Mouse (Mus musculus): Measurements from ENCODE around the gene Usp38. TPM values are rescaled to one million over a fixed set of nuclear protein-coding genes. Genes with fewer than 3 reads are reported as not detected.
"Not testable (repeated sequence)": the region's sequence is repeated elsewhere in the genome, so short reads cannot be mapped to it uniquely, and the experiment has no call there.

Usp38 gene
- polyA plus RNA-seq (2017; shearing (Covaris generic)), result 10 to 100 TPM; 25.6 to 27.6 TPM

GRCm38 (mm10) chr8:81014789-81015699, at the start of gene Usp38:
Gene Usp38, minus strand, starts transcription at chr8:81014928.
- ATAC-seq, result peak; percentile 82

- no peak for ATAC-seq
These were observed 47.8 kb upstream of the Usp38 start for GRCm38 (mm10) chr8:81062566-81062965.

GRCm38 (mm10) chr8:81061950-81062349, 47.2 kb upstream of the Usp38 start:
- peak; percentile 28 for ATAC-seq

DNA sequence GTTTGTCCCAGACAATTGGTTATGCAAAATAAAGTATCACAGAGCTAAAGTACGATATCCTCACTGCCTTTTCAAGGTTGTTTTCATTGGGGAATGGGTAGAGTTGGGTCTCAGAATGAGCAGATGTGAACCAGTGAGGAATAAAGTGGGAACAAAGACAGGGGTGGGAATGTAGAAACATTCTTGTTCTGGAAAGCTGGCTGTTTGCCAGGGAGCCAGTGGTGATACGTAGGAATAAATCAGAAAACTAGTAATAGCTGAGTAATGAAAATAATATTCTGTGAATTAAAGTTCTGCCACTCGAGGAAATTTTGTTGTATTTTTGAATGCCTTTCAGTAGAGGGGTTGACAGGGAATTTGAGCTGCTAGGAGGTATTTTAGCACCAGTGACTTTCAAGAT, 29.5 kb upstream of the Usp38 start:
- ATAC-seq, result no peak

DNA sequence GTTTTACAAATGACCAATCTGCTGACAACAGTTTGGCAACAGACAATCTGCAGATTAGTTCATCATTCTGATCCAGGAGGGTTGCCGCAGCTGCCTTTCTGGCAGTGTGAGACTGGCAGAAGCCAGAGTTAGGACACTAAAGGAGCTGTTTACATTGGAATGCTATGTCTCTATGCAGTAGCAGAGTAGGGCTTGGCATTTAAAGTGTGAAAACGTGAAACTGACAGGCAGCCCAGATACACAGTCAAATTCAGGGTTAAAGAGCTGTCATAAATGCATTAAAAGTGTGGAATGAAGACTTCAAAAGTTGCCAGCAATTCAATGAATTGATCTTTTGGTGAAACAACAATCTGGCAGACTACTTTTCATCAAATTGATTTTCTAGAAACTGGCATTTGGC, 13.3 kb upstream of the Usp38 start:
- no peak for ATAC-seq

GRCm38 (mm10) chr8:81017548-81017947, 2.8 kb upstream of the Usp38 start:
- ATAC-seq, result not testable (repeated sequence)

DNA sequence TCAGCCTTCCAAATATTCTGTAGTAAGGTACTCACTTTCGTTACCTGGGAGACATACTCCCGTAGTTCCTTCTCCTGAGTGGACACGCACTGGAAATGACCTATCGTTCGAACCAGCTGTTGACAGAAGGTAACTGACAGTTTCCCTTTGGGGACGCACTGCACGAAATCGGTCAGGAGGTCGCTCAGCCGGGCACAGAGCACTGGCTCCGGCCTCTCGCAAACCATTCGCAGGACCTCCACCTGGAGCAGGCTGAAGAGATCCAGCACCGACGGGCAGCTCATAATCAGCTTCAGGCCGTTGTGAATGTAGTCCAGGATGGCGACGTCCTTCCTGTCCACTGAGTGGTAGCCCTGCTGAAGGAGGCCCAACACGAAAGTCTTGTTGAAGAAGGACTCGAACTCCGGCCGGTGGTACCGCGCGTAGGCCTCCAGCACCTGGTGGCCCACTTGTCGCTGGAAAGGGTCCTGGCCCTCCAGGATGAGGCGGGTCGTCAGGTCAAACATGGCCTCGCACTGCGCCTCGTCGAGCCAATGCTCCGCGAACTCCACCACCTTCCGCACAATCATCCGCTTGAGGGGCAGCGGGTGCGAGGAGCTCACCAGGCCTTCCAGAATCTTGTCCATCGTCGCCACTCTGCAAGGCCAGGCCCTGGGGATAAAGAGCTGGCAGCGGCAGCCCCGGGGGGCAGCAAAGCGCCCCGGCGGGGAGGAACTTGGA, 757 bp downstream of the Usp38 start:
- ATAC-seq, result no peak

DNA sequence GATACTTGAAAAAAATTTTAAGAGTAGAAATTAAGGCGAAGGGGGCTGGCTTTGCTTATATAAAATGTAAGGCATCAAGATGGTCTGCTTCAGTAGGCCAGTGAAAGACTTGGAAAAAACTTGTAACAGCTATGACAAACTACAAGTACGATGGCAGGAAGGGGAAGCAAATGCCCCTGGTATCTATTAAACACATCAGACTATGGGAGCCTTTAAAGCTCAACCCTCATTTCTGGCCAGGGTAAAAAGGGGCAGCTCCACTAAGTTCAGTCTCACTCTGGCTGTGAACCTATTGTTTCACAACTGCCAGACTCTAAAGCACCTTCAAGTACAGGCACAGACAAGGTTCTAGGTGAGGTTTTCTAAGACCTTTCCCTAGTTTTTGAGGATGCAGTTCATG, 2.0 kb downstream of the Usp38 start:
- ATAC-seq, result no peak

DNA sequence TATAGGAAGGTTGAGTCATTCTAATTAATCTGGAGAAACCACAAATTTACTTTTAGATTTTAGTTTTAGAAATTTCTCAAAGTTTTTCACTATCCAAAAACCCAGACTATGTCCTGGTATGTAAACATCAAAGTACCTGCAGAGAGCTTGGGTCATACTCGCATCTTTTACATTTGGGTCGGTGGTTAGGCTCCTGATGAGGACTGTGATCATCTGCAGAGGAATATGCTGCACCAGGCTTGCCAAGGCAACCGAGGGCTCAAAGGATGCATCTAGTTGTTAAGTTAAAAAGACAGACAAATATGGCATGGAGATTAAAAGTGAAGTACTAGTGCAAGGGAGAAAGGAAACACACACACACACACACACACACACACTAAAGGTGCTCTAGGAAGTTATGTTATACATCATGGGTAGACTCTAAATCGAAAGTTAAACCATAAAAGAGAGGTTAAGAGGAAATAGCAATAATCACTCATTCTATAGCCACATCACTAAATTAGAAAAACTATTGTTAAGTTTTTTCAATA, 2.6 kb downstream of the Usp38 start:
- ATAC-seq, result peak; percentile 13

DNA sequence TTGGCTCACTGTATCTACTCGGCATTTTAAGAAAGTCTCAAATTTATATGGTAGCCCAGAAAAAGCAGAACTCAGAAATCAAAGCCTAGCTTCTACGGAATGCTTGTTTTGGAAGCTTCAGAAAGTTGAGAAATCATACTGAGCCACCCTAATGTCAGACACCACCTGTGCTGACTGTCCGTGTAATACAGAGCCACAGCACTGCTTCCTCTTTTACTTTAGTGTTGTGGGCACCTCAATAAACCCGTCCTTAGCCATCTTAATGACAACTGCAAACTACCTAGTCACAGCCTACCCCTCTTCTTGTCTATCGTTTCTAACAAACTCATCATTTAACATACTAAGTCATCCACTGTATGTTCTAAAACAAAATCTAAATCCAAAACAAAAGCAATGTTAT, 4.3 kb downstream of the Usp38 start:
- no peak for ATAC-seq

GRCm38 (mm10) chr8:81005114-81005513, 9.6 kb downstream of the Usp38 start:
- ATAC-seq, result no peak

DNA sequence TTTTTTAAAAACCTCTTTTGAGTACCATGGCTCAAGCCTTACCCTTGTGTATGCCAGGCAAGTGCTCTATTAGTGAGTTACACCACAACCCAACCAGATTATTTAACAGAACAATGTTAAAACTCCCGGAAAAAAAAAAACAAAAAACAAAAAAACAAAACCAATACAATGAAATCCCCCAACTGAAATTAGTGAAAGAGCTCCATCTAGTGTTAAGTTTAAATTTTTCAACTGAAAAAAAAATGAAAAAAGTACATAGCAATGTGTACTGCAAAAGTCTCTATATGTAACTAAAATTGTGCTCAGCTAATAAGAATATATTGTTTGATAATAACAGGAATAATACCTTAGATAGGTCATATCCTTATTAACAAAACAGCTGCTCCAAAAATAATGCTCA, 18.1 kb downstream of the Usp38 start:
- no peak for ATAC-seq

- no peak for ATAC-seq
These were observed 22.8 kb downstream of the Usp38 start for GRCm38 (mm10) chr8:80991937-80992336.

DNA sequence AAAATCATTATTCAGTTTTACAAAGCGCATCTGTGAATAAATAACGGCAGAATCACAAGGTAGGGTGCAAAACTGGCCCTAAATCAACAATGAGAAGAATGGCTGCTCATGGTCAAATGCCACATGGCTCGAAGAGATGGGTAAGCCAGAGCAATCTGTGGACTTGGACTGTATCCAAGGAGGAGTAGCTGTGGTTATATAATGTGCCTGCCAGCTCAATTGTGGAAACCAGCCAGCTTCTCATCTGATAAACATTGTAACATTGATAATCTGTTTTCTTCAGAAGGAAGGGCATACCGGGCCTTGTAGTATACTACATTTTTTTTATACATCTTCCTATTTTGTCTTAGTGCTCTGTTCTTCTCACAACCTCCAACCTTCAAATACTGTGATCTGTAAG, 31.9 kb downstream of the Usp38 start:
- no peak for ATAC-seq

GRCm38 (mm10) chr8:80981696-80982095, 33.0 kb downstream of the Usp38 start:
- no peak for ATAC-seq

DNA sequence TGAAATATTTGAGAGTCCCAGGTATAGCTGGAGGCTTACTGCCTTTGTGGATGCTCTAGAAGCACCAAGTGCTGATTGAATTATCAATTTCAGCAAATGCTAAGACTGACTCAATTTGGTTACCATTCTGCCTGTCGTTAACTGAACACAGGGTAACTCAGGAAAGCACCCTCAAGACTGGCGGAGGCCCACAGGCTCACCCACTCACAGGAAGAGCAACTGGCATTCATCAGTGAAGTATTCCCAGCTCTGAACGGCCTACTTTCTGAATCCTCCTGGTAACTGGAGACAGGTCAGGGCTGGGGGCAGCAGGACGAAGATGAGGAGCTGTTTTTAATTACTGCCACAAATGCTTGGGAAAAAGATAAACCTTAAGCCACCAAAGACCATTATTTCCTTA, 34.7 kb downstream of the Usp38 start:
- ATAC-seq, result no peak

DNA sequence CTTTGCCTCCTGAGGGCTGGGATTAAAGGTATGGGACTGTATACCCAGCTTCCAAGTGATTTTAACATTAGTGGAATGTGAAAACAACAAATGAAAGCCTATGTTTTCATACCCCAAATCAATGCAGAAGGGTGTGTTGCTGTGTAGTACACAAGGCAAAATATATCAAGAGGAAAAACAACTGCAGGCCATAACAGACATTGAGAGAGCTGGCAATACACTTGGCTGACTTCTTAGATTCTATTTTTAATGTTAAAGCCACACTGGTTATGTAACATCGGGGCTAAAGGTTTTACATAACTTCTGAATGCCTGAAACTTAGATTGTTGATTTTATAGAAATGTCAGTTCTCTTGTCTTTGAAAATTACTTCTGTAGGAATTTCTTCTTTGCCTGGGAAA, 37.5 kb downstream of the Usp38 start:
- ATAC-seq, result no peak

GRCm38 (mm10) chr8:80971150-80971549, 43.6 kb downstream of the Usp38 start:
- no peak for ATAC-seq

- ATAC-seq, result no peak
These were observed 44.6 kb downstream of the Usp38 start for GRCm38 (mm10) chr8:80970000-80970685.

GRCm38 (mm10) chr8:80969423-80969822, 45.3 kb downstream of the Usp38 start:
- ATAC-seq, result no peak

DNA sequence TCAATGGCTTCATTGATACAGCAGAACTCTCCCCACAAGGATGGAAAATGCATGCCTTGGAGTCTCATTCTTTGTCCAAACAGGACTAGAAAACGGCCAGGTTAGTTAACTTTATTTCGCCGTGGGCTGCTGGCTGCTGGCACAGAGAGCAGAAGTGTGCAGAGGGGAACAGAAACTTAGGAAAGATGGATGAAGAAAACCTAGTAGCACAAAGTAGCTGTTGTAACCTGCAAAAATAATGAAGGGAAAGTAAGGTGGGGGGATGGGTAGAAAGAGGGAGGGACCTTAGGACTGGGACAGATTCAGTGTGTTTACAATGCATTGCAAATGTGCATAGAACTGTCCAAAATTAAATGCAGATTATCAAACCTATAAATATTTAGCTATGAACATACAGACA, 51.6 kb downstream of the Usp38 start:
- no peak for ATAC-seq

DNA sequence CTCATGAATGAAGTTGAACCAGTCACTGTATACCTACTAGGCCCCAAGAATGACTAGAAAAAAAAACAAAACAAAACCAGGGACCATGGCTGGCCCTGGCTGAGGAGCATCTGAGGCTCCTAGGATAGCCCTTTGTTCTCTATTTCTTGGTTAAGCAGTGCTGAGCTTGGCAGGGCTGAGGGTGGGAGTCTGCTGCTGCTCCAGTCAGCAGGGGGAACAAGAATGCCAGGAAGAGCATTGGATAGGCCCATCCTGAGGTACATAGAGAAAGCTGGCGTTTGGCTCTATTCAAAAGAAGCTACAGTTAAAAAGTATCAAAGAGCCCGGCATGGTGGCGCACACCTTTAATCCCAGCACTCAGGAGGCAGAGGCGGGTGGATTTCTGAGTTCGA, 52.1 kb downstream of the Usp38 start:
- ATAC-seq, result no peak

DNA sequence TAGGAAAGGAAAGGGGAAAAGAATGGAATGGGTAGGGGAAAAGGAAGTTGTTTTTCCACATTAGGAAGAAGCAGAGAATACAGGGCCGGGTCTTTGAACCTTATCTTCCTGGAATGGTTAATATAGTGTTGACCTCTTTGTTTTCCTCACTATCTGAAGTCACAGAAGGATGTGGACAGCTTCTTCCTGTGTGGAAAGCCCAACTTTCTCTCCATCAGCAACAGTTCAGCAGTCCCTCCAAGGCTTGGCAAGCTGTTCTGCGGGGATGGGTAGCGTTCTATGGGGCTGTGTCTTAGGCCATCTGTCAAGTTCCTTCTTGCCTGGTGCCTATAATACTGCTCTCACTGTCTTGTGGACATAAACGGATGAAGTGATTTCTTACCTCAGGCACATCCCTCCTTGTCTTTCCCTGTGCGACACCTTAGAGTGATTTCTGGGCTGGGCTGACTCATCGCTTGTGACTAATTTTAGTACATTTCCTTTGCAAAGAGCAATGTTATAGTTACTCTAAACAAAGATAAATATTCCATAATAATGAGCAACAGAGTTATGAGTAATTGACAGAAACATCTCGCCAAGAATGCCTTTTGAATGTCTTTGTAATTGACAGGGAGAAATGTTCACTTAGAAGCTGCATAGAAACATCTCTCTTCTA, 52.7 kb downstream of the Usp38 start:
- no peak for ATAC-seq

Data from activated CD4-positive, CD25-positive, alpha-beta regulatory T cell, adult 4 months (primary cell).